Mouse (Mus musculus) brain, embryonic 18.5 days (tissue): ENCODE data around the gene Hils1.
"Not testable (repeated sequence)": the region's sequence is repeated elsewhere in the genome, so short reads cannot be mapped to it uniquely, and the experiment has no call there.

Experiments
- DNase-seq: peaks from one replicate; pipeline ENCODE4 v3.0.0-alpha.2; 2012; ENCODE audit warnings: low read depth, low spot score

Hils1 gene

DNA sequence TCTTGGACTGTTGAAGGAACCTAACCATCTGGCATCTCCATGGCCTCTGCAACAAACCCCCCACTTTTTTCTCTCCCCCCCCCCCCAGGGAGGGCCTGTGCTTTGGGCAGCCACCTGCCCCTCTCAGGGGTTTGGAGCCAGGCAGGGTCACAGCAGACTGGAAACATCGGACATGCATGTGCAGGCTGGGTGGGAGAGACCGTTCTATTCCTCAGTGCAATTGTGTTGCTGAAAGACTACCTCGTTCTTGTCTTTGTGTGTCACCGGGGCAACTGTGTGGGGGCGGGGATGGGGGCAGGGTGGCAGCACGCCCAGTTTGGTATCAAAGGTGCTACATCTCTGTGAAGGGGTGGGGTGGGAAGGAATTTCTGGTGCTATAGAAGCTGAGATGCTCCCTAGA, 15.2 kb upstream of the Hils1 start:
- no peak for DNase-seq

DNA sequence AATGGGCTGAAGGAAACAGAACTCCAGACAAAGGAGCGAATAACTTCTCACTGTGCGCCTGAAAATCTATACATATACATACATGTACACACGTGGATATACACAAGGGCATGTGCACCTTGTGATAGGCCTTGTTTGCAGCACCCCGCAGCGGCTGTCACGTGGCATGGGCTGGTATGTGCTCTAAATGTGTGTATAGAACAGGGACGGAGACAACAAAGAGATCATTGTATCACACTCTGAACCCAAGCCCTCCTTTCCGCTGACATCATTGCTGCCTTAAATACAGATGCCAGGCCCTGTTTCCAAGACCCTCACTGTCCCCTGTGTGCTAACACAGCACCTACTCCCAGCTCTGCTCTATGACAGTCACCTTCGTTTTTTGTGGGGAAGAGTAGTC, 12.3 kb upstream of the Hils1 start:
- DNase-seq = no peak

DNA sequence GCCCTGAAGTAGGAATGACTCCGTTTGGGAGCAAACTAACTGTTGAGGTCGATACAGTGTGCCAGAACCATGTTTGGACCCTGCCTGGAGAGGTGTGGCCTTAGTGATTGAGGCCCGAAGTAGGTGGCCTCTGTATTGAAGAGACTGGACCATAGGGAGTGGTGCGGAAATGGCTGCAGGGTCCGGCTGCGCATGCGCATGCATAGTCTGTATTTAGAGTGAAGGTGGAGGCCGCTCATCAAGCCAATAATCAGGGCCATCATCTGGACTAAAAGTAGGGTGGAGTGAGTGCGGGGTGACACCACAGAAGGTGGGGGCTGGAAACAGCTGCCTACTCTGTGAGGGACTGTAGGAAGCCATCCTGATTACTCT, 9.7 kb upstream of the Hils1 start:
- no peak for DNase-seq

DNA sequence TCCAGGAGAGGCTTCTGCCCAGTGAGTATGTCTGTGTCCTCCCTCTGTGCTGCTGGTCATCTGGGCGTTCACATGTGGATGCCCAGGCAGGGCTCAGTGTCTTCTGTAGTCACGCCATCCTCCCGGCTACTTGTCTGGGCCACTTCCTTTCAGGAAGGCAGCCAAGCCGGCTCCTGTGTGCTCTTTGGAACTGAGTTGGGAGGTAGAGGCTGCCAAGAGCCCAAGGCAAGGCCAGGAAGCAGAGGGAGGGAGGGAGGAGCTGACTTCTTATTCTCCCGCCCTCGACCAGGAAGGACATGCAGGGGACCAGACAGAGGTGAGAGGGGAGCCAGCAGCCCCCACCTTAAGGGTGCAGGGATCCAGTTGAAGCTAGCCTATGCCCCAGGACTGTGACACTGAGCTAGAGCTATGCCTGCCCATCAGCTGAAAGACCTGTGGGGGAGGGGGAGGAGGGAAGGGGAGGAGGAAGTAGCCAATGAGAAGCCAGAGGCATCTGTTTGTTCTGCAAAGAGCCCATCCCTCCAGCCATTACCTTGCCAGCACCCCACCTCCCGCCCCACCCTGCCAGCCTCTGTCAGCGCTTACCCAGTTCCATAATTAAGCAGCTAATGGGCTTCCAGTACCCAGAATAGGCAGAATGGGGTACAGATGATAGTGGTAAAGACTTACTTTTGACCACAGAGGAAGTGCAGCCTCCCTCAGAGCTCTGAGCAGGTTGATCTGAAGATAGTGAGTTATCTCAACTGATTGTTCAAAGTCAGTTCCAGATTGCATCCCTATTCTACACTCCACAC, 9.1 kb upstream of the Hils1 start:
- DNase-seq = no peak

DNA sequence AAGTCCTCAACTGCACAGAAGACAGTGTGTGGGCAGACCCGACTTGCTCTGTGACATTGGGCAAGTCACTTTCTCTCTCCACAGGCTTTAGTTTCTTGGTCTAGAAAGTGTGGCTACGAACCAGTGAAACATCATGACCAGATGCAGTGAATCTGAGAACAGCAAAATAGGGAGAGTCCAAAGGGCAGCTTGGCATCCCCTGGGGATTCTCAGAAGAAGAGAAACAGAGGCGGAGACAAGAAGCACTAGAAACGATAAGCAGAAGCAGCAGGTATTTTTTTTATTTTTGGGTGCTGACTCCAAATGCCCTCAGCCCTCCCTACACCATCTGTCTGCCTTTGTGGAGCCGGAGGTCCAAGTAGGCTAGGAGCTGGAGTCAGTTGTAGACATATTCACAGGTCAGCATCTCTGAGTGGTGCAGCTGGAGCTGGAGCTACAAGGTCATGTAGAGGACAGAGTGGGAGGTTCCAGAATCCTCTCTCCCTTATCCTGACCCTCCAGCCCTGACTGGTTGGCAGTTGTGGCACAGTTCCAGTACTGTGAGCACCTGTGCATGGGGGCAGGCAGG, 4.8 kb upstream of the Hils1 start:
- no peak for DNase-seq

DNA sequence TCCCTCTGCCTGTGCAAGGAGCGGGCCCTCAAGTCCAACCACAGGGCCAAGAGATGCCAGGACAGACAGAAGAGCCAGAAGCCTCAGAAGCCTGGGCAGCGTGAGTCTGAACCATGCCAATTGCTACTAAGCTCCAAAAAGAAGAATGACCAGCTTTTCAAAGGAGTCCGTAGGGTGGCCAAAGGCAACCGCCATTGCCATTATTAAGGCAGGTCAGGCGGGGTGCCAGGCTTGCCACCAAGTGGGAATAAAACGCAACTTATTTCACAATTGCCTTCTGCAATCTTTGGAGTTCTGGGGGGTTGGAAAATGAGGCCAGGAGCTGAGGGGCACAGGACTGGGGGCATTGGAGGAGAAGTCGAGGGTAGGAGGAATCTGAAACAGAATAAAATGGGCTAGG, 794 bp downstream of the Hils1 start:
- no peak for DNase-seq

DNA sequence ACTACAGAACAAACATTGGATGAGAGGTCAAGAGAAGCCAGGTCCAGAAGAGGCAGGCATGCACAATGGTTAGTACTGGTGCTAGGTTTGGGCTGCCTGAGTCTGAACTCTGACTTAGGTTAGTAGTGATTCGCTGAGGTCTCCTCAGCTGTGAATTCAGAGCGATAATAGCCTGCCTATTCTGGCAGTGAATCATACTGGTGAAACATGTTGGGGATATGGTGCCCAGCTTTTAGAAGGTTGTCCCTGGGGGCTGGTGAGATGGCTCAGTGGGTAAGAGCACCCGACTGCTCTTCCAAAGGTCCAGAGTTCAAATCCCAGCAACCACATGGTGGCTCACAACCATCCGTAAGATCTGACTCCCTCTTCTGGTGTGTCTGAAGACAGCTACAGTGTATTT, 2.3 kb downstream of the Hils1 start:
- not testable (repeated sequence) for DNase-seq

DNA sequence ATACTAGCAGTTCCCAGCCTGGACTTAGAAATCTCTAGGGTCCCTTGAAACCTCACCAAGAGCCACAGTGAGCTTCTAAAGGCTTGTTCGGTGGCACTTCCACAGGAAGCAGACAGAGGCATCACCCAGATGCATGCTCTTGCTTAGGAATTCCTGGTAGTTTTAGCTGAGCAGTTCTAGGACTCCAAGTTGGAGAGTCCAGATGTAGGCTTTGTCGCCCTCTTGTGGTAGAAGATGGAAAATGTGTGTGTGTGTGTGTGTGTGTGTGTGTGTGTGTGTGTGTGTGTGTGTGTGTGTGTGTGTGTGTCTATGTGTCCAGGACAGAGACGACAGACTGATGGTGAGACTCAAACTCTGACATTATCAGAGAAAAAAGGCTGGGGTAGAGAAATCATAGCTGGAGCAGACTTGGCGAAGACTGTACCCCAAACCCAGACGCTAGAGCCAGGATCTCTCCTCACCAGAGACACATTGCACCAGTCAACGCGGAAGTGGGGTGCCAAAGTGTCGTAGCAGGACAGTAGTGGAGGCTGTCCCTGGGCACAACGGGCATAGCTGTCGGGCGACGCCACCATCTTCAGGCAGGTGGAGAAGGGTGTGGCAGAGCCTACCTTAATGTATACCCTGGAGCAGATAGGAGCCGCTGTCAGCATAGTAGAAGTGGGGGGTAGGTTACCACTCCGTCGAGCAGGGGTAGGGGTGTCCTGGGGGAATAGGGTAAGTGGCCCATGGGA, 3.0 kb downstream of the Hils1 start:
- DNase-seq = no peak

DNA sequence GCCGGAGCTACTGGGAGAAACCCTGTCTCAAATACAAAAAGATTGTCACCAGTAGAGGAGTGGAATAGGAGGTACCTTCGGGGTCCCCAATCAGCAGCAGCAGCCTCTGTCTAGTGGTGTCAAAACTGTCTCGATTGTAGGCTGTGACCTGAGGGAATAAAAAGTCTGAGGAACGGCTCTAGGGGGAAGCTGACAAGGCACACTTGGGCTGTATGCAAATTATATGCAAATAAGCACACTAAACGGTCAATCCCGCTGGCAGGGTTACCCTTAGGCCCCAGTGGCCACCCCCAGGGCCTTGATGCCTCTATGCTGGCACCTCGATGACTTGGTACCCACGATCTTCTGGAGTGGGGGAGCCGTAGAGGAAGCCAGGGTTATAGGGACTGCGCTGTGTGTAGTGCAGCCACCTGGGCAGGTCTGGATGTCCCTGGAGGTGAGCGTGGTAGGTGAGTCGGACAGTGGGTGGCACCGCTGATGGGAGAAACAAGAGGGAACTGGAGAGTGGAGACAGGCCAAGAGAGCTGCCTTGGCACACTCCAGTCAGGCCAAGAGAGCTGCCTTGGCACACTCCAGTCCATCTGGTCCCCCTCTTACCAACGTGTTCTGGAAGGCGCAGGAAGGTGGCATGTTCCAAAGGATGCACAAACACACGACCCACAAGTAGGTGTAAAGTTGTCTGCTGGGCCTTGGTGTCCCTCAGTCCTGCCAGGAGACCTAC, 4.7 kb downstream of the Hils1 start:
- no peak for DNase-seq

DNA sequence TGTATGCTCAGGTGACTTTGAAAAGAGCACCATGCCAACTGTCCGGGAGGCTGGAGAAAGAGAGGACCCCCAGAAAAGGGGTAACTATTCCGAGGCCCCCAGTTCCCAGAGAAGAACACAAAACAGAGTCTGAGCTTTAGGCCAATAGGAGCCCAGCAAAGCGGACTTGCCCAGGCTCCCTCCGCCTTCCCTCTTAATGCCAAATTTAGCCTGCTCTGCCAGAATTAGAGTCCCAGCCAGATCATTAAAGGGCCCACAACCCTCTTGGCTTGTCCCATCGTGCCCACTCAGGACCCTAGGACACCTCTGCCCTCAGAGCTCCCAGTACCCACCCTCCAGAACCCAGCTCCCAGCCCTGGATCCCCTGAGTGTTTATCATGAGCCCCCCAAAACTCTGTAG, 5.5 kb downstream of the Hils1 start:
- no peak for DNase-seq

DNA sequence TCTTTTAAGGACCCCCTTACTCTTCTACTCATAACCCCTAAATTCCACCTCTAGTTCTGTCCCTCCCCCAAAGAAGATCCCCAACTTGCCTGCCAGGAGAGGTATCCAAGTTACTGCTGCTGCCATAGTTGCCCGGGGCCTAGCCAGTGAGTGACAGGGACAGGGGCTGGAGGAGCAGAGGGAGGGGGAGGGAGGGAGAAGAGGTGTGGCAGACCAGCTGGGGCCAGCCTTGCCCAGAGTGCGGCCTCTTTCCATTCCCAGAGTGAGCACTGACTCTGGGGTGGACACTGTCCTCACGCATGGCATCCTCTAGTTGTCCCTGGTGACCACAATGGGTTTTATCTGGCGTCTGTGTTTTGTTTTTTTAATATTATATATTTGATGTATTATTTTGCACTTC, 5.9 kb downstream of the Hils1 start:
- DNase-seq = no peak

DNA sequence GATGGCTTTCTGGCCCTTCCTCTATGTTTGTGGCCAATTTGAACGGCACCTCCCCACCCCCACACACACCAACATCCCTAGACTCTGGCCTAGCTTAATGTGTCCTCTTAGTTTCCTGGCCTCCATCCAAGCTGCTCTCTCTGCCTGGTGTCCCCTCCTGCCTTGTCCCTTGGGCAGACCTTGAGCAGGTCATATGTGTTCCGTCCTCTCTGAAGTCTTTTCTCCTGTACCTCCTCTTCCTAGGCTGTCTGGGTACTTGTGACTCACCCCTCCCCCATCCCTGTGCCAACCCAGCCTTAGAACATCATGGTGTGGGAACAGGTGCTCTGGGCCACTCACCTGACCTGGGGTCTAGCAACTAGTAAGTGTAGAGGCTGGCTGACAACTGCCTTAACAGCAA, 7.6 kb downstream of the Hils1 start:
- no peak for DNase-seq

DNA sequence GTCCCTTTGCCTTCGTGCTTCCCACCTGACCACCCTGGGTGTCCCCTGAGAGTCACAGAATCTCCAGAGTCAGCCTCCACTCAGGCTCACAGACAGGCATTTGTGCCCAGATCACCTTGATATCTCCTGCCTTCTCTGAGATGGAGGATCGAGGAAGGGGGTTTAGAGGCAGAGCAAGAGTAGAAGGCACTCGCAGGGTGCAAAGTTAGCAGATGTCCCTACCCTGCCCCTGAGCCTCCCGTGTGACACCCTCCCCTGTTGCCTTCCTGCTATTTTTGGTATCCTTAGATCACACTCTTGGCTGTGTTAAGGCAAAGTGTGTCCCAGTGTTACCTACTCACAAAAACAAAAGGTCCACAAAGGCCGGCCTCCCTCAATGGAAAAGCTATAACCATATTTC, 8.8 kb downstream of the Hils1 start, which contains the start of gene Sgca:
Sgca (minus strand) TSS at position 129 of the 400 bp plus-strand sequence.
- DNase-seq = no peak

DNA sequence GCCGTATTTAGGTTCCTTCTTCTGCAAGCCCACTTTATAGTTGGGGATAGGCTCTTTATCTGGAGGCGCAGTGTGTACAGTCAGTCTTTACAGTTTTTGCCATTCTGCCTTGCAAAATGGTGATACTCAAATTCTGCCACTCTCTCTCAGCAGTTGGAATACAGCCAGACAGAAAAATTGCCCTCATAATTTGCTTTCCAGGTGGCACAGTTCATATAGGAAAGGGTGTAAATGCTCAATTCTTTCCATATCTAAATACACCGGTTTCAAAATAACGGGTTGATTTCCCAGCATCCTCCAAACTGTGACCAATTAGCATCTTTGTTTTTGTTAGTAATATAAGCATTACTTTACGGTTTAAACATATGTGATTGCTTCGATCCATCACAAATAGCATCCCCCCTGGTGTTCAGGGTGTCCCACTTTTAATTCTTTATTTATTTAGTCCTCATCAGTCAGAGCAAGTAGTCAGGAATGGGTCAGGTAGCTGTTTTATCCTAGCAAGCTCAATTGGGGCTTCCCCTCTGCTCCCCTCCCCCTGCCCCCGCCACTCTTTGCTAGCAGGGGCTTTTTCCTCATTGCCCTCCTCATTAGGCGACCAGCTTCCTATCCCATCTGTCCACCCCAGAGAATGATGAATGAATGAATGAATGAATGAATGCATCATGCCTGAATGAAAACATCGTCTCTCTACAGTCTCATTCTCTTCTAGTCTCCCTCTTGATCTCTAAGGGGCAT, 11.0 kb downstream of the Hils1 start:
- no peak for DNase-seq

DNA sequence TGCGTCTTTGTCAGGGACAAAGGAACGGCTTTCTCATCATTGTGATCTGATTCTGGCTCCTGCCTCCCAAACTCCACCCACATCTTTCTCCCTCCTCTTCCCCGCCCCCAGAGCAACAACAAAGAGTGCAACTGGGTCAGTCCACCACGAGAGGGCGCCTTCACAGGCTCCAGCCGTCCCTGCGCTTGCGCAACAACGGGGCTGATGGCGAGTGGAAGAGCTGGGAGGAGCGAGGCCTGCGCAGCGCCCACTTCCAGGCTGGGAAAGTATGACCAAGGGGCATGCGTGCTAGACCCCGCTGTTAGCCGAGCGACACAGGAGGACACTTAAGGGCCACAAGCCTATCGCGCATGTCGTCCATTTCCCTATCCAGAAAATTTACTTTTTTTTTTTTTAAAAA, 11.6 kb downstream of the Hils1 start:
- DNase-seq = peak; percentile 95

DNA sequence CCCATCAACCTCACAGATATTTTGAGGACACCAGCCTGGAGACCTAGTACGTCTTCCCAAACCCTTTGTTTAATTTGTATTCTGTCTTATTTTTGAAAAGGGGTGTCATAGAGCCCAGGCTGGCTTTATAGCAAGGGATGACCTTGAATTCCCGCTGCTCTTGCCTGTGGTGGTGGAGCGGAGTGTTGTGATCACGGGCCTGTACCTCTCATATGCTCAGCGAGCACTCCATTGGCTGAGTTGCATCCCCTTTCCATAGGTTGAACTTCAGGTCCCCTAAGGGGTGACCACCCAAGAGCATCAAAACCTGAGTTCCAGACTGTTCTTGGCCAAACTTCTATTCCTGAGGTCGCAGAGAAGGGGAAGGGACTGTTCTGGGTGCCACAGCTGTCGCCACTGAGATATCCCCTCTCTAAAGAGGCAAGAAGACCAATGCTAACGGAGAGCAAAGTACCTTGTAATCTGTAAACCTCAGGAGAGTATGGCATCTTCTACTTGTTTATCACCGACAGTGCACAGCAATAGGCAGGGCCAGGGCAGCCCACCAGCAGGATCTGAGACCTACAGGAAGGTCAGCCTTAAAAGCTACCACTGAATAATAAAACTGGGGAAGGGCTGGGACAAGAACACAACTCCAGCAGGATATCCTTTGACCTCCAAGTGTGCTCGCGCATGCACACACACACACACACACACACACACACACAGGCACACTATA, 12.2 kb downstream of the Hils1 start:
- no peak for DNase-seq

DNA sequence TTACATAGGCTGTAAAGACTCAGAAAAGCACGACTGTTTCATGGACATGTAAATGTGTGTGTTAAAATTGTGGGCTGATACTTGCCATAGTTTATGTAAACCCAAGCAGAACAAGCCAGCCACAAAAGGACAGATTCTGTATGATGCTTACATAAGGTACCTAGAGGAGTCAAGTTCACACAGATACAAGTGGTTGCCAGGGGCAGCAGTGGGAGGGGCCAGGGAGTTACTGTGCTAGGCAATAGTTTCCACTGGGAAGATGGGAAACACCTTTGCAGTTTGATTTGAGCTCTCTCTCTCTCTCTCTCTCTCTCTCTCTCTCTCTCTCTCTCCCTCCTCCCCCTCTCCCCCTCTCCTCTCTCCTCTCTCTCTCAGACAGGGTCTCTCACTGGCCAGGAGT, 17.7 kb downstream of the Hils1 start:
- DNase-seq = no peak

DNA sequence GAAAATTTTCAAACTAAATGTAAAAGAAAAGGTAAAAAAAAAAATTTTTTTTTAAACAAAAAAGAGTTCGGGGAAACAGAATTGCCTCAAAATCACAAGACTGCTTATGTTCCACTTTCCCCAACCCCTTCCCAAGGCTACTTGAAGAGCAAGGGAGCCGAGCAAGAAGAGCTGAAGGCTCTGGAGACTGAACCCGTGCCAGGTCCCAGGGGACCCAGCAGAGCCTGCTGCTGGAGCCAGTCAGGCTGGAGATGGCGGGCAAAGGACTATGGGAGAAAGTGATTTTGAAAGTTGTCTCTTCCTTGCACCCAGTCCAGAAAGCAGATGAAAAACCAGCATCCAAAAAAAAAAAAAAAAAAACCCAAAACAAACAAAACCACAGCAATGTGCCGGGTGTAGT, 18.4 kb downstream of the Hils1 start:
- no peak for DNase-seq

DNA sequence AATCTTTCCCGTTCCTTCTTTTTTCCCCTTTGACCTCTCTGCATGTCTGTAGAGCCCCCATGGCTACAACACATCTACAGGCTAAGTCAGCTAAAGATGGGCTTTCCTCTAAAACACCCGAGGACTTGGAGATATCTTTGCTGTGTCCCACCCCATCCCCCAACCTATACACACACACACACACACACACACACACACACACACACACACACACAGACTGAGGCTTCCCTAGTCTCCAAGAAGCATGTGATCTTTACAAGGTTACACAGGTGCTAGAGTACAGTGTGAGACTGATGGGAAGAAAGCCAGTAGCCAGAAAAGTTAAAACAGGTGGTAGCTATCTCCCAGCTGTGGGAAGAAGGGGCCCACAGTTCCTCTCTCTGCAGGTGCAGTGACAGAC, 19.0 kb downstream of the Hils1 start:
- DNase-seq = no peak

DNA sequence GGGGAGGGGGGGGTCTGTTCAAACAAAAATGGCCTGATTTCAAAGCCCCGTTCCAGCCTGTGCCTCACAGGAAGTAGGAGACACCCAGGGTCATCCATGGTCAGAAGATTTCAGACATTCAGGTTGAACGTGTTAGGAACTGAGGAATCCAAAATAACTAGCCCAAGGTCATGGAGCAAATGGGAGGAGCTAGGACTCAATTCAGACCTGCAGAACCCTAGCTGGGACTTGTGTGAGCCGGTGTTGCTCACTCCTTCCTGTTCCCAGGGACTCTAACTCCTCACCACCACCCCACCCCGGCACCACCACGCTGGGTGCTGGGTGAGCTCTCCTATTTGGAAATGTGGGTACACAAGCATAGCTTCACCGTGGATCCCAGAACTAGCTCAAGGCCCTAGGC, 19.9 kb downstream of the Hils1 start:
- no peak for DNase-seq

DNA sequence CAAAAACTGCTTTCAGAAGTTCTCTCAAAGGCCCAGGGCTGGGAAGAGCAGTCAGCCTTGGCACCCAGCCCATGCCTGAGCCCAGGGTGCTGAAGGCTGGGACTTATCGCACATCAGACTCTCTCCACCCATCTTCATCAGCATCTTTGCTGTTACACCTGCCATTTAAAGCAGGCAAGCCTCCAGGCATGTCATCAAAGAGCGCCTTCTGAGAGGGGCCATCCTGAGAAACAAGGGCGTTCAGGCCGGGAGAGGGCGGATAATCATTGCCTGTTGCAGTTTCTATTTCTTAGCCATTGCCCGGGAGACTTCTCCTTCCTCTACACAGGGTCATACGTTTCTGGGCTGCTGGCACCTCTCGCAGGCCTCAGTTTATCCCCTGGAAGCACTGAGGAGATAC, 20.5 kb downstream of the Hils1 start:
- DNase-seq = no peak
